Mouse (Mus musculus) 416B (cell line): ENCODE results near the gene Socs3.

ENCODE experiments used
- DNase-seq: peaks from one replicate; pipeline ENCODE4 v3.0.0; 2011; ENCODE audit warnings: low read depth

Gene Socs3

GRCm38 (mm10) chr11:117969945-117970872, at the start of gene Socs3:
Gene Socs3 (minus strand): TSS chr11:117970047.
- peak; percentile 85 for DNase-seq

- DNase-seq: peak; percentile 47
Measured at GRCm38 (mm10) chr11:118018328-118018727, 48.5 kb upstream of the Socs3 start.

- DNase-seq: peak; percentile 42
Measured at GRCm38 (mm10) chr11:118015381-118016145, 45.7 kb upstream of the Socs3 start.

DNA sequence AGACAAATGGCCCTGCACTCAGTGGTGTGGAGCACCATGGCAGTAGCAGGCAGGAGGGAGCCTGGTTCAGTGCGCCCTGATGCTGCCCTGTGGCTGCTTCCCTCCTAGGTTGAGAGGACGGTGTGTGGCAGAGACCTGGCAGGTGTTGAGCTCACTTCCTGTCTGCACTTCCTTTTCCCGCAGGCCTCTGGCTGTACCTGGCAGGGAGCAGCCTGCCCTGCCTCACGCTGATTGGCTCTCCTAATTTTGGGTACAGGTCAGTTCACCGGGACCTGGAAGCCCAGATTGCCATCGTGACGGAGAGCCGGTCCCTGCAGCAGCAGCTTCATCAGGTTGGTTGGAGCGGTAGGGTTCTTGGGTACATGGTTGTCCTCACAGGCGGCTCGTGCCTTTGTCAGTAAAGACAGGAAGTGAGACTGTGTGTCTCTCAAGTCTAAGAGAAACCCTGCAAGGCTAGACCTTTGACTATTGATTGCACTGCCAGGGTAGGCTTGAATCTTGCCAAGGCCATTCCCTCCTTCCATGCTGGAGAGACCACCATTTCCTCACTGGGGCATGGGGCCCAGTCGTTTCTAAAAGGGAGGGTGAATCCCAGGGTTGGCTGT, 44.6 kb upstream of the Socs3 start:
- DNase-seq: no peak

DNA sequence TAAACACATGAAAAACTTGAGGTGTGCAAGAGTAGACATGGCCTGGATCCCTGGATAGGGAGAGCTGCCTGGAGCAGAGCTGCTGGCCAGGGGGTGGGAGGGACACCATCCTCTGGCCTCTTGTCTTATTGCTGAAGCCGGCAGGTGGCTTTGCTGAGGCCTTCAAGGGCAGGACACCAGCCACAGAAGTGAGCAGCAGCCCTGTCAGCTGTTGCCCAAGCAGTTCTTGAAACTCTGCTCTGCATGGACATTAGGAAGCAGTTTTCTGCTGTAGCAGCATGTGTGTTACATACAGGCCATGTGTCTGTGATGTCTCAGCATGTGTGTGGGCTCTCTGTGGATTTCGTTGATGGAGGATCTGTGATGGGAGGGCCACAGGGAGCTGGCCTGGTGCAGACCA, 43.5 kb upstream of the Socs3 start:
- no peak for DNase-seq

DNA sequence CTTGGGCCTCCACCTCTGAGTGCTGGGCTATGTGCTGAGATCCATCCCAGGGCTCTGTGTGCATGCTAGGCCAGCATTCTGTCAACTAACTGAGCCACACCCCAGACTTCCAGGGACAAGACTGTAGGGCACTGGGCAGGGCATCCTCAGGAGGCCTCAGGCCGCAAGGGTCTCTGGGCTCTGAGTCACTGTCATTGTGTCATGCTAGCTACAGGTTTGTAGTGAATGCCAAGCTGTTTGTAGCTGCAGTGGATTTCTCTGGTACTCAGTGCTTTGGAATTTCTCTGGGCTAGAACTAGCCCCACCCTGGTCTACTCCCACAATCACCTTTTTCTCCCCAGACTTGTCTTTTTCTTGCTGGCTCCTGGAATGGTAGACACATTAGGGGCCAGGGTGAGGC, 42.7 kb upstream of the Socs3 start:
- no peak for DNase-seq

GRCm38 (mm10) chr11:118009865-118010571, 40.2 kb upstream of the Socs3 start:
- DNase-seq: no peak

GRCm38 (mm10) chr11:118008843-118009242, 39.0 kb upstream of the Socs3 start:
- DNase-seq: no peak

DNA sequence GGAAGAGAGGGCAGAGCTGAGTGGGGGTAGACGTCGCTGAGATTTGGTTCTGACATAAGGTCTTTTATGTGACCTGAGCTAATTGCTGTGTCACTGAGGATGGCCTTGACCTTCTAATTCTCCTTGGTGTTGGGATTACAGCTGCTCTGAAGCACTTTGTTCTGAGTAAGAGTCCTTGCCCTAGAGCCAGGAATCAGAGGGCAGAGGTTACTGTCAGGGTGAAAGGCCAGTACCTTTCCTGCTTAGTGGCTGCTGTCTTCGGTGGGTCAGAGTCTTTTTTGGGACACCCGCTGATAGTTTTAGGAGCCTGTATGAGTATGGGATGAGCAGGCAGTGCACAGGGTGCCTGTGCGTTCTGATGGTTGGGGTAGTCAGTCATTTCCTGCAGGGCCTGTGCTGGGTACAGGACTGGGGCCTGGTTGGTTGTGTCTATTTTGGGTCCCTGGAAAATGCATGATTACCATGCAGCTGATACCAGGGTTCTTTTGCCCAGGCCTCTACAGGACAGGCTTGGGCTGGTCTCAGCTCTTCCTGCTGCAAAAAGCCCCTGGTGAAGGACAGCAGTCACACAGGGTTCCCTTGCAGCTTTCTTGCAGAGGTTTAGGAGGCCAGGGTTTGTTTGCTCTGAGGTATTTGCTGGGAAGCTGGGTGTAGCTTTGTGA, 38.4 kb upstream of the Socs3 start:
- DNase-seq: no peak

GRCm38 (mm10) chr11:118007460-118008143, 37.8 kb upstream of the Socs3 start:
- no peak for DNase-seq

- DNase-seq: no peak
Measured at GRCm38 (mm10) chr11:118004217-118004616, 34.4 kb upstream of the Socs3 start.

DNA sequence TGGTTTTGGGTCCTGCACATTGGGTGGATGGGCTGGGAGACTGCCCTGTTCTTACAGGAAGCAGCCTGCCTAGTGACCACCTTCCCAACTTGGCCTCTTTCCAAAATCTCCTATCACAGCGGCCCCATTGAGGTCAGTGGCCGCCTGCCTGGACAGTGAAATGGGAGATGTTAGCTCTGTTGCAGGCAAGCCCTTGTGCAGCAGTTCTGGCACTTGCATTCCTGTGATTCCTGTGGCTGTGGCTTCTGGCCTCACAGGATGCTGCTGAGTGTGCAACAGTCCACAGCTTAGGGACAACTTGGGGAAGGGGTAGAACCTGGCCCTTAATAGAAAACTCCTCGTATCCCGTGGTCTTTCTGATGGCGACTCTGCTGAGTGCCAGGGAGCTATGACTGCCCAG, 33.9 kb upstream of the Socs3 start:
- no peak for DNase-seq

GRCm38 (mm10) chr11:118003176-118003575, 33.3 kb upstream of the Socs3 start:
- no peak for DNase-seq

DNA sequence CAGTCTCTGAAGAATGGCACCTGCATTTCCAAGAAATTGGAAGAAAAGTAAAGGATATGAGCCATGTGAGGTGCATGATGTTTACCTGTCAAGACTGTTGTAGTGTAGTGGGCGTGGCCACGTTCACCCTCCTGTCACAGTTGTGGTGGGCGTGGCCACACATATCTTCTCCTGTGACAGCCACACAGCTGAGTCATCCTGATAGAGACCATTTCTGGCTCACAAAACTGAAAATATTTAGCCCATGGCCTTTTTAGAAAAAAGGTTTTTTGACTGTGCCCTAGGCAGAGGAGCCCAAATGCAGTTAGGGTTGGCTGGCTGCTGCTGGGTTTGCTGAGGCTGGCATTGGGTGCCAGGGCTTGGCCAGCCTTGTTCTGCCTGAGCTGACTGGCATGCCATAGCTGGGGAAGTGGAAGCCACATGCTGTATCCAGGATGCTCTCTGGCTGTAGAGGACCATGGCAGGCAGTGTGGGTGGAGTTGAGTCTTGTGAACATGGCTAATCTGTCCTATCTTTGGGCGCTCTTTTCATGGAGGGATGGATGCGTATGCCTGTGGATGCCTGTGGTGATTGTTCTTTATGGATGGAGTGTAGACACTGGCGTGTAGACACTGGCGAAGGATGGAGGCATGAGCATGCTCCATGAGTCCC, 30.8 kb upstream of the Socs3 start:
- DNase-seq: peak; percentile 72

DNA sequence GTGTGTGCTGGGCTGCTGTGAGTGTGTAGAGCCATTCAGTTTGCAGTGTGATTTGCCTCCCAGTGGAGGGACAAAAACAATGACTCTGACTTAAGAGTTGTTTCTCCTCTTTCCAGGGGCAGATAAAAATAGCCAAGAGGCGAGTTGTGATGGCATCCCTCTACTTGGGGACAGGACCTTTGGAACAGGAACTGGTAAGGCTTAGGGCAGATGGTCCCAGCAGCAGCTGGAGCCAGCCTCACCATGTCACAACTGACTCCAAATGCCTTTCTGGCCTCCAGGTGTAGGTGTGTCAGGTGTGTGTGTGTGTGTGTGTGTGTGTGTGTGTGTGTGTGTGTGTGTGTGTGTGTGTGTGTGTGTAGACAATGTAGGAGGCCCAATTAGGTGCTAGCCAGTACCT, 30.2 kb upstream of the Socs3 start:
- no peak for DNase-seq

DNA sequence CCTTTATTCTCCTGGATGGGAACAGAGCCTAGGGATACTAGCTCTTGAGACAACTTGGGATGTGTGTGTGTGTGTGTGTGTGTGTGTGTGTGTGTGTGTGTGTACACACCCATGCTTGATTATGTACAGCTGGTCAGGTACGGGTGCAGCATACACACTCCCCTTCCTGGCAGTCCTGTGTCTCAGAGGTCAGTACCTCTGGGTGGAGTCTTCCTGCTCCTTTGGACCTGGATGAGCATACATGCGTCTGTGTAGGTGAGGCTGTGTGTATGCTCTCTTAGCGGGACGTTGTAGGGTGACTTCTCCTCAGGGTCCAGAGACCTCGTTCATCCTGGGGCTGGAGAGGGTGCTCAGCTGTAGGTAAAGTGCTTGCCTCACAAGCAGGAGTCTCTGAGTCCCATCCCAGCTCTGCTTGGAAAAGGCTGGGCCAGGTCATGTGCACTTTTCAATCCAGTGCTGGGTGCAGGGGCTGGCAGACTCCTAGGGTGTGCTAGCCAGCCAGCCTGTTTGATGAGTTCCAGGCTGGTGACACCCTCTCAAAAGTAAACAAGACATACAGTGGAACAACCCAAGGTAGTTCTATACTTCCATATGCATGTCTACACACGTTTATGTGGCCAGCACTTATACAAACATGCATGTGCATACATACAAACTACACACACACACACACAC, 29.6 kb upstream of the Socs3 start:
- DNase-seq: no peak

DNA sequence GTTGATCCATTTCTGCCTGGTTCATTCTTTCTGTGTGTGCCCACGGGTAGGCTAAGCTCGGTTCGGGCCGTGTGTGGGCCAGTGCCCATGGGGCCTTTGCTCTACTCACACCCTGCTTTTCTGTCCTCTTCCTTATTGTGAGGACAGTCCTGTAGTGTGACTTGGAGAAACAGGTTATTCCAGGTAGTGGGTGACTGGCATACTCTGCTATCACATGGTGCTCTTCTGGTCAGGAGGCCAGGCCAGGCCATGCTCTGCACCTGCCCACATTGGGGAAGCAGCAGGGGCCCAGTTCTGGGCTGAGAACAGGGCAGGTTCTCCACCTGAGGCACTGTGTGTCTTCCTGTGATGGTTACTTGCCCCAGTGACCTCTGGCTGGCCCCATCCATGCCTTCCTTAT, 28.5 kb upstream of the Socs3 start:
- DNase-seq: no peak

- no peak for DNase-seq
Measured at GRCm38 (mm10) chr11:117997085-117997484, 27.2 kb upstream of the Socs3 start.

DNA sequence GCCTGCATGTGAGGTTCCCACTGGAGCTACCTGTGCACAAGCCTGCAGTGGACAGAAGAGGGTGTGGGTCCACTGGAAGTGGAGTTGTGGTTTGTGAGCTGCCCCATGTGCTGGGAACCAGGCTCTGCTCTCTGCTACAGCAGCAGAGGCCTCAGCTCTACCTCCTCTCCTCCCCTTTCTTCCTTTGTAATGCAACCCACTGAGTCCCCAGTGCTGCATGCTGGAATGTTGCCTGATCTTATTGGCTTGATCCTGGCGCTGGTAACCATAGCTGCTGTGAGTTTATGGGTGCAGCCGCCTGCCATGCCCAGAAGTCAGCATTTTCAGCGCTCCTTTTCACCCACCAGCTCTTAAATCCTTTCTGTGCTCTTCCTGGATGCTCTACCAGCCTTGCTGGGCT, 26.2 kb upstream of the Socs3 start:
- DNase-seq: no peak

- DNase-seq: no peak
Measured at GRCm38 (mm10) chr11:117995661-117996060, 25.8 kb upstream of the Socs3 start.
